ENCODE assay signal across 20 mouse cellular contexts in the genomic region with DNA sequence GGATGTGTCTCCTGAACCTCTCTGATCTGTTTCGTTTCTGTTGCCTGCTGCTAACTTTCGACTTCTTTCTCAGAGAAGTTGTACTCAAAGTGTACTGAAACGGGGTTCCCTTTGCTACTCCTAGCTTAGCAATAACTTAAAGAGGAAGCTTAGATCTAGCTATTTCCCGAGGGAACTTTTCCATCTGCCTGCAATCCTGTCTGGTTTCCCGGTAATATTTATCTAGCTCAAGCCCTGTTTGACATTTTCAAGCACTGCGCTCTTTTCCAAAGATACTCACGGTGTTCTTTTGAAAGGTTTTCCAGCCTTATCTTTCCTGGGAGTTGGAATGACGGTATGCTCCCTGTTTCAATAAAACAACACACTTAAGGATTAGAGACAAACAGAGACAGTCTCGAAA.
DNase-seq lines count a peak whose midpoint lies in the region; ATAC-seq and TF ChIP-seq lines count a peak whose summit lies in the region.
"Had no signal": no experiment of that assay in that cellular context is flagged by ENCODE, and none has a peak within 500 bp of the region (broad histone marks: within the 10 kb centered on the region; RNA-seq: fewer than 3 reads in every experiment).

No protein-coding gene starts in this region.

- no peak overlapping the region for H3ac ChIP-seq in myocyte (ENCODE audit: control insufficient read depth, insufficient read length)

- no peaks in the 10 kb centered on the region for H3K27me3 ChIP-seq in heart, embryonic 11.5 days (ENCODE audit: control insufficient read depth, insufficient read depth, low read length)
- H3K27me3 ChIP-seq in kidney, adult 2 months (replicated peaks; ENCODE audit: control insufficient read depth, insufficient read depth, low read length) = no peaks in the 10 kb centered on the region
- no peaks in the 10 kb centered on the region for H3K27me3 ChIP-seq in stomach, embryonic 15.5 days (replicated peaks)
- H3K27me3 ChIP-seq in stomach, postnatal 0 days (ENCODE audit: control insufficient read depth, insufficient read depth, low read length) = no peaks in the 10 kb centered on the region
- no peaks in the 10 kb centered on the region for H3K27me3 ChIP-seq in myocyte (ENCODE audit: control insufficient read depth, insufficient read depth, insufficient read length)
- H3K27me3 ChIP-seq in forebrain, embryonic 12.5 days = no peaks in the 10 kb centered on the region
- H3K27me3 ChIP-seq: CH12.LX; hindbrain, embryonic 13.5 days; midbrain, embryonic 12.5 days had no signal

- no peak for DNase-seq in heart, postnatal 36 days
- no peak for DNase-seq in kidney, adult 2 months
- DNase-seq in kidney, adult 18-20 months = no peak
- no peak for DNase-seq in stomach, postnatal 0 days (ENCODE audit: low spot score)
- DNase-seq: adrenal gland, adult 2 months; cerebellum, adult 11-12 months; lung, embryonic 14.5 days; lung, postnatal 4 days; thymus, adult 2 months had no signal

- no peak for TF ChIP-seq EP300 in stomach, postnatal 0 days (optimal IDR thresholded peaks at IDR 0.05)

- ATAC-seq in heart, embryonic 11.5 days (replicated peaks; ENCODE audit: insufficient number of reproducible peaks, low FRiP score, low TSS enrichment) = no peak
- no peak; the same call in 1 of the 2 replicates for ATAC-seq in stomach, embryonic 15.5 days (ENCODE audit: insufficient read depth, low FRiP score, low read depth)
- ATAC-seq in stomach, postnatal 0 days (ENCODE audit: low FRiP score, low TSS enrichment) = no peak
- no peak for ATAC-seq in forebrain, embryonic 12.5 days (ENCODE audit: low FRiP score)
- ATAC-seq: forebrain, embryonic 14.5 days had no signal

- H3K4me2 ChIP-seq in heart, embryonic 11.5 days = peak overlapping the region; percentile 37
- 0 out of 2 replicates have a peak overlapping the region, but pooled peaks have one; percentile 8 for H3K4me2 ChIP-seq in stomach, embryonic 15.5 days
- no peak overlapping the region for H3K4me2 ChIP-seq in stomach, postnatal 0 days (replicated peaks; ENCODE audit: low read depth)
- H3K4me2 ChIP-seq in myocyte (ENCODE audit: low read depth) = peak overlapping the region; percentile 21
- no peak overlapping the region for H3K4me2 ChIP-seq in forebrain, embryonic 12.5 days
- H3K4me2 ChIP-seq: hindbrain, embryonic 13.5 days; lung, embryonic 14.5 days; midbrain, embryonic 12.5 days had no signal

- no peak overlapping the region for H3K4me3 ChIP-seq in heart, embryonic 11.5 days (ENCODE audit: low read depth, low read length)
- H3K4me3 ChIP-seq in kidney, adult 2 months (ENCODE audit: insufficient read depth, low read depth, low read length) = no peak overlapping the region
- no peak overlapping the region for H3K4me3 ChIP-seq in stomach, embryonic 15.5 days (replicated peaks)
- no peak overlapping the region for H3K4me3 ChIP-seq in stomach, postnatal 0 days (ENCODE audit: low read depth, low read length)
- H3K4me3 ChIP-seq in myocyte = no peak overlapping the region
- no peak overlapping the region for H3K4me3 ChIP-seq in forebrain, embryonic 12.5 days (replicated peaks)
- H3K4me3 ChIP-seq: embryonic facial prominence, embryonic 10.5 days; hindbrain, embryonic 13.5 days; layer of hippocampus, adult 2 months; limb, embryonic 10.5 days; midbrain, embryonic 12.5 days had no signal

- no peak overlapping the region for H3K9ac ChIP-seq in heart, embryonic 11.5 days (ENCODE audit: low read depth, low read length)
- no peak overlapping the region for H3K9ac ChIP-seq in stomach, embryonic 15.5 days
- H3K9ac ChIP-seq in stomach, postnatal 0 days (ENCODE audit: low read length) = no peak overlapping the region
- H3K9ac ChIP-seq in forebrain, embryonic 12.5 days = no peak overlapping the region
- H3K9ac ChIP-seq: hindbrain, embryonic 13.5 days; lung, embryonic 14.5 days; midbrain, embryonic 12.5 days had no signal

- TF ChIP-seq CTCF in kidney, adult 2 months (conservative IDR thresholded peaks at IDR 0.05; ENCODE audit: insufficient read depth, insufficient read length, low read depth, low read length) = no peak
- no peak for TF ChIP-seq CTCF in stomach, postnatal 0 days (IDR thresholded peaks at IDR 0.05; ENCODE audit: low read depth)

- no peaks in the 10 kb centered on the region for H3K36me3 ChIP-seq in heart, embryonic 11.5 days (ENCODE audit: control insufficient read depth, insufficient read depth, low read length)
- H3K36me3 ChIP-seq in kidney, adult 2 months (ENCODE audit: control insufficient read depth, insufficient read depth, low read length) = no peaks in the 10 kb centered on the region
- no peaks in the 10 kb centered on the region for H3K36me3 ChIP-seq in stomach, embryonic 15.5 days
- H3K36me3 ChIP-seq in stomach, postnatal 0 days (ENCODE audit: control insufficient read depth, insufficient read depth, low read length) = no peaks in the 10 kb centered on the region
- H3K36me3 ChIP-seq in myocyte (ENCODE audit: control insufficient read depth, insufficient read depth) = no peaks in the 10 kb centered on the region
- H3K36me3 ChIP-seq in forebrain, embryonic 12.5 days (replicated peaks) = no peaks in the 10 kb centered on the region; the same call in 1 of the 2 replicates
- H3K36me3 ChIP-seq: embryonic facial prominence, embryonic 10.5 days; hindbrain, embryonic 13.5 days; limb, embryonic 10.5 days; midbrain, embryonic 12.5 days had no signal

- H3K9me3 ChIP-seq in heart, embryonic 11.5 days (replicated peaks; ENCODE audit: control insufficient read depth, low read length) = no peaks in the 10 kb centered on the region
- H3K9me3 ChIP-seq in stomach, embryonic 15.5 days = no peaks in the 10 kb centered on the region
- H3K9me3 ChIP-seq in stomach, postnatal 0 days (ENCODE audit: control insufficient read depth, low read length) = no peaks in the 10 kb centered on the region
- H3K9me3 ChIP-seq in forebrain, embryonic 12.5 days = no peaks in the 10 kb centered on the region
- H3K9me3 ChIP-seq: limb, embryonic 10.5 days had no signal

- WGBS in heart, embryonic 11.5 days (ENCODE audit: insufficient replicate concordance) = 19% methylated on average over 9 of the region's 9 CpGs
- 38% methylated on average over 9 of the region's 9 CpGs for WGBS in kidney, adult 2 months
- 21% methylated on average over 9 of the region's 9 CpGs for WGBS in stomach, embryonic 15.5 days
- WGBS in stomach, postnatal 0 days = 15% methylated on average over 9 of the region's 9 CpGs
- WGBS in forebrain, embryonic 12.5 days = 64% methylated on average over 9 of the region's 9 CpGs

- H3K4me1 ChIP-seq in heart, embryonic 11.5 days (ENCODE audit: control insufficient read depth, insufficient read depth, low read length) = peaks cover 3% of the 10 kb centered on the region; the same call in 1 of the 2 replicates
- peaks cover 8% of the 10 kb centered on the region; the same call in 1 of the 2 replicates for H3K4me1 ChIP-seq in kidney, adult 2 months (ENCODE audit: control insufficient read depth, insufficient read depth, low read length)
- no peaks in the 10 kb centered on the region for H3K4me1 ChIP-seq in stomach, embryonic 15.5 days
- H3K4me1 ChIP-seq in stomach, postnatal 0 days (replicated peaks; ENCODE audit: control insufficient read depth, insufficient read depth) = no peaks in the 10 kb centered on the region
- H3K4me1 ChIP-seq in forebrain, embryonic 12.5 days = peaks cover 24% of the 10 kb centered on the region

- no peak for TF ChIP-seq POLR2A in kidney, adult 2 months (IDR thresholded peaks at IDR 0.05; ENCODE audit: low read depth, low read length)
- TF ChIP-seq POLR2A in myocyte (IDR thresholded peaks at IDR 0.05; ENCODE audit: insufficient read length, low read depth) = no peak

- intact Hi-C loops in heart, postnatal 36 days (cut with DNase I) = no loop called here

- H3K79me2 ChIP-seq in myocyte (ENCODE audit: control insufficient read depth, insufficient read depth) = no peaks in the 10 kb centered on the region

- no peak overlapping the region for H3K27ac ChIP-seq in heart, embryonic 11.5 days (ENCODE audit: low read depth, low read length)
- H3K27ac ChIP-seq in kidney, adult 2 months (ENCODE audit: insufficient read depth, low read depth, low read length) = peak overlapping the region; percentile 6
- peak overlapping the region; percentile 48; the same call in 1 of the 2 replicates for H3K27ac ChIP-seq in stomach, embryonic 15.5 days
- H3K27ac ChIP-seq in stomach, postnatal 0 days (replicated peaks) = no peak overlapping the region
- no peak overlapping the region for H3K27ac ChIP-seq in forebrain, embryonic 12.5 days
- H3K27ac ChIP-seq: embryonic facial prominence, embryonic 10.5 days; hindbrain, embryonic 13.5 days; layer of hippocampus, adult 2 months; limb, embryonic 10.5 days had no signal

TF ChIP-seq in myocyte, 11 proteins besides CTCF, POLR2A, EP300 and RAD21:
- TF ChIP-seq TCF12 (IDR thresholded peaks at IDR 0.05; ENCODE audit: insufficient read depth, poor library complexity, severe bottlenecking) (no peak), POLR2AphosphoS2 (IDR thresholded peaks at IDR 0.05; ENCODE audit: insufficient read length, low read depth) (no peak), E2F4 (IDR thresholded peaks at IDR 0.05; ENCODE audit: insufficient read depth) (no peak), TCF3 (IDR thresholded peaks at IDR 0.05; ENCODE audit: insufficient read length, low read depth) (no peak), MYOD1 (IDR thresholded peaks at IDR 0.05; ENCODE audit: control insufficient read depth in 1 of 3, insufficient read length in 2 of 3, low read depth in 2 of 3) (no peak), CEBPB (IDR thresholded peaks at IDR 0.05; ENCODE audit: insufficient read depth, poor library complexity, severe bottlenecking) (no peak), SRF (IDR thresholded peaks at IDR 0.05; ENCODE audit: control insufficient read depth, insufficient read length, low read depth) (no peak), MYOG (IDR thresholded peaks at IDR 0.05; ENCODE audit: control insufficient read depth in 1 of 3, insufficient read depth in 1 of 3, insufficient read length in 2 of 3, low read depth in 2 of 3) (no peak), MAX (IDR thresholded peaks at IDR 0.05; ENCODE audit: low read depth) (no peak), USF1 (IDR thresholded peaks at IDR 0.05; ENCODE audit: low read depth) (no peak), REST (IDR thresholded peaks at IDR 0.05; ENCODE audit: insufficient read depth, insufficient read length) (no peak)

Comparison
In these comparisons a context has a peak if more than half of its experiments do, and no peak if none do; other contexts are left out.
1. H3K27ac ChIP-seq: peak in kidney, adult 2 months (single experiment) and stomach, embryonic 15.5 days (single experiment); none in heart, embryonic 11.5 days (single experiment), stomach, postnatal 0 days (single experiment) and forebrain, embryonic 12.5 days (single experiment).
2. H3K4me2 ChIP-seq: peak in heart, embryonic 11.5 days (single experiment), stomach, embryonic 15.5 days (single experiment) and myocyte (single experiment); none in stomach, postnatal 0 days (single experiment) and forebrain, embryonic 12.5 days (single experiment).